Mouse (Mus musculus): ENCODE measurements around the gene Trim10. TPM values are rescaled to one million over a fixed set of nuclear protein-coding genes. Genes with fewer than 3 reads are reported as not detected.

The Trim10 gene
- 0.35 TPM for polyA plus RNA-seq (2014; fragmentation: Illumina TruSeq; extraction: RNeasy Lipid Tissue Mini Kit (QIAGEN cat#74804); ENCODE audit: low read depth, low replicate concordance)

GRCm38 (mm10) chr17:36869284-36869954 lies at the start of gene Trim10:
TSS of gene Trim10 (plus strand) at chr17:36869574.

GRCm38 (mm10) chr17:36836874-36837647 lies 32.3 kb upstream of the Trim10 start, which contains the start of gene Trim26:
TSS of gene Trim26 (plus strand) at chr17:36837134.

GRCm38 (mm10) chr17:36866719-36867527 lies 2.5 kb upstream of the Trim10 start, which contains the start of gene Trim15:
TSS of gene Trim15 (minus strand) at chr17:36867210.

GRCm38 (mm10) chr17:36890073-36890903 lies 20.9 kb downstream of the Trim10 start, which contains the start of gene Trim40:
TSS of gene Trim40 (minus strand) at chr17:36890123.

GRCm38 (mm10) chr17:36897552-36898205 lies 28.3 kb downstream of the Trim10 start, which contains the start of gene Trim31:
TSS of gene Trim31 (plus strand) at chr17:36898118.

Other genes with a start within 250 kb of the Trim10 start
- not detected for gene H2-M9, start 226.9 kb upstream of the Trim10 start, polyA plus RNA-seq (2014; fragmentation: Illumina TruSeq; extraction: RNeasy Lipid Tissue Mini Kit (QIAGEN cat#74804); ENCODE audit: low read depth, low replicate concordance)
- gene H2-M1, start 197.4 kb upstream of the Trim10 start, polyA plus RNA-seq (2014; fragmentation: Illumina TruSeq; extraction: RNeasy Lipid Tissue Mini Kit (QIAGEN cat#74804); ENCODE audit: low read depth, low replicate concordance), result not detected
- gene H2-M10.5, start 96.7 kb upstream of the Trim10 start, polyA plus RNA-seq (2014; fragmentation: Illumina TruSeq; extraction: RNeasy Lipid Tissue Mini Kit (QIAGEN cat#74804); ENCODE audit: low read depth, low replicate concordance), result not detected
- gene H2-M10.6, start 57.4 kb upstream of the Trim10 start, polyA plus RNA-seq (2014; fragmentation: Illumina TruSeq; extraction: RNeasy Lipid Tissue Mini Kit (QIAGEN cat#74804); ENCODE audit: low read depth, low replicate concordance), result not detected
- gene Trim26, start 32.4 kb upstream of the Trim10 start, polyA plus RNA-seq (2014; fragmentation: Illumina TruSeq; extraction: RNeasy Lipid Tissue Mini Kit (QIAGEN cat#74804); ENCODE audit: low read depth, low replicate concordance), result 54.8 TPM
- not detected for gene Trim15, start 2.4 kb upstream of the Trim10 start, polyA plus RNA-seq (2014; fragmentation: Illumina TruSeq; extraction: RNeasy Lipid Tissue Mini Kit (QIAGEN cat#74804); ENCODE audit: low read depth, low replicate concordance)
- not detected for gene Trim40, start 20.5 kb downstream of the Trim10 start, polyA plus RNA-seq (2014; fragmentation: Illumina TruSeq; extraction: RNeasy Lipid Tissue Mini Kit (QIAGEN cat#74804); ENCODE audit: low read depth, low replicate concordance)
- gene Trim31, start 28.5 kb downstream of the Trim10 start, polyA plus RNA-seq (2014; fragmentation: Illumina TruSeq; extraction: RNeasy Lipid Tissue Mini Kit (QIAGEN cat#74804); ENCODE audit: low read depth, low replicate concordance), result 0.30 TPM
- gene Rnf39, start 73.3 kb downstream of the Trim10 start, polyA plus RNA-seq (2014; fragmentation: Illumina TruSeq; extraction: RNeasy Lipid Tissue Mini Kit (QIAGEN cat#74804); ENCODE audit: low read depth, low replicate concordance), result 0.63 TPM
- 74.7 TPM for gene Ppp1r11, start 82.2 kb downstream of the Trim10 start, polyA plus RNA-seq (2014; fragmentation: Illumina TruSeq; extraction: RNeasy Lipid Tissue Mini Kit (QIAGEN cat#74804); ENCODE audit: low read depth, low replicate concordance)
- gene Znrd1, start 89.0 kb downstream of the Trim10 start, polyA plus RNA-seq (2014; fragmentation: Illumina TruSeq; extraction: RNeasy Lipid Tissue Mini Kit (QIAGEN cat#74804); ENCODE audit: low read depth, low replicate concordance), result 37.9 TPM
- gene Znrd1as, start 89.0 kb downstream of the Trim10 start, polyA plus RNA-seq (2014; fragmentation: Illumina TruSeq; extraction: RNeasy Lipid Tissue Mini Kit (QIAGEN cat#74804); ENCODE audit: low read depth, low replicate concordance), result 23.8 TPM
- not detected for gene 2410137M14Rik, start 111.7 kb downstream of the Trim10 start, polyA plus RNA-seq (2014; fragmentation: Illumina TruSeq; extraction: RNeasy Lipid Tissue Mini Kit (QIAGEN cat#74804); ENCODE audit: low read depth, low replicate concordance)
- gene H2-M5, start 120.0 kb downstream of the Trim10 start, polyA plus RNA-seq (2014; fragmentation: Illumina TruSeq; extraction: RNeasy Lipid Tissue Mini Kit (QIAGEN cat#74804); ENCODE audit: low read depth, low replicate concordance), result 0.11 TPM
- gene Zfp57, start 131.6 kb downstream of the Trim10 start, polyA plus RNA-seq (2014; fragmentation: Illumina TruSeq; extraction: RNeasy Lipid Tissue Mini Kit (QIAGEN cat#74804); ENCODE audit: low read depth, low replicate concordance), result 7.2 TPM
- gene Mog, start 153.8 kb downstream of the Trim10 start, polyA plus RNA-seq (2014; fragmentation: Illumina TruSeq; extraction: RNeasy Lipid Tissue Mini Kit (QIAGEN cat#74804); ENCODE audit: low read depth, low replicate concordance), result not detected
- 23.9 TPM for gene Gabbr1, start 176.4 kb downstream of the Trim10 start, polyA plus RNA-seq (2014; fragmentation: Illumina TruSeq; extraction: RNeasy Lipid Tissue Mini Kit (QIAGEN cat#74804); ENCODE audit: low read depth, low replicate concordance)
- gene Olfr90, start 218.9 kb downstream of the Trim10 start, polyA plus RNA-seq (2014; fragmentation: Illumina TruSeq; extraction: RNeasy Lipid Tissue Mini Kit (QIAGEN cat#74804); ENCODE audit: low read depth, low replicate concordance), result not detected
- gene Olfr91, start 228.7 kb downstream of the Trim10 start, polyA plus RNA-seq (2014; fragmentation: Illumina TruSeq; extraction: RNeasy Lipid Tissue Mini Kit (QIAGEN cat#74804); ENCODE audit: low read depth, low replicate concordance), result not detected